Mouse (Mus musculus): ENCODE data around the gene Raf1. TPM values are rescaled to one million over a fixed set of nuclear protein-coding genes. Genes with fewer than 3 reads are reported as not detected.
A peak's percentile ranks its signal among the peaks of the same experiment; 100 is the strongest.
"Not testable (repeated sequence)": the region's sequence is repeated elsewhere in the genome, so short reads cannot be mapped to it uniquely, and the experiment has no call there.

The Raf1 gene
- total RNA-seq, 1 experiment from 2014 or later: 97.4 TPM

DNA sequence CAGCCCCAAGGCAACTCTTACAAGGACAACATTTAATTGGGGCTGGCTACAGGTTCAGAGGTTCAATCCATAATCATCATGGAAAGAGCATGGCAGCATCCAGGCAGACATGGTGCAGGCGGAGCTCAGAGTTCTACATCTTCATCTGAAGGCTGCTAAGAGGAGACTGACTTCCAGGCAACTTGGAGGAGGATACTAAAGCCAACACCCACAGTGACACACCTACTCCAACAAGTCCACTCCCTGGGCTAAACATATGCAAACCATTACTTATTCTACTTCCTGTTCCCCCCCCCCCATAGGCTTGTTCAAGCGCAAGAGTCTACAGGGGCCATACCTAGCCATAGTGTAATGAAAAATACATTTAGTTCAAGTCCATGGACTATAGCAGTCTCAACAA lies 7.8 kb upstream of the Raf1 start:
- DNase-seq: no peak

DNA sequence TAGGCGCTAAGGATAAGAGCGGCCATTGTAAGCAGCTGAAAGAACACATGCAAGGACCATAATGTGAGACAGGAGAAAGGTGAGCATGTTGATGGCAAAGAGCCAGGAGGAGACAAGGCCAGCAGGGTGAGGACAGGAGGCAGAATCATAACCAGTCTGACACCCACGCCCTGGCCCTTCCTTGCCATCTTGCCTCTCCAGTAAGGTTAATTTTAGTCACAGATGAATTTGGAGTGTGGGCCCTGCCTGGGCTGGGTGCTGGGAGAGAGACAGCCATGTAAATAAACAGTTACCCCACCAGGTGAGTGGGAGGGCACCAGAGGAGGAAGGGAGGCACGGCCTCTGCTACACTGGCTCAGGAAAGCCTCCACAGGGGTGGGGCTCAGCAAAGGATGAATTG lies 4.6 kb upstream of the Raf1 start:
- no peak for DNase-seq

DNA sequence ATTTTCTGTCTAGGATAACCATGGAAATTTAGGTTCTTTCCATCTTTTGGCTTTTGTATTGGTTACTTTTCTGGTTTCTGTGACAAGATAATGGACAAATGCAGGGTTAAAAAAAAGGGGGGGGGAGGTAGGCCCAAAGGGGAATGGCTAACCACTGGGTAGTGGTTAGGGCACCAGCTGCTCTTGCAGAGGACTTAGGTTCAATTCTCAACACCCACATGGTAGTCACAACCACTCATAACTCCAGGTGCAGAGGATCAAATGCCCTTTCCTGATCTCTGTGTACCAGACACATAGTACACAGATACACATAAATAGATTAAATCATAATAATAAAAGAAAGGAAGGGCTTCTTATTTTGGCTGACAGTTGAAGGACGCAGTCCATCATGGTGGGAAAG lies 1.6 kb upstream of the Raf1 start:
- DNase-seq: no peak

DNA sequence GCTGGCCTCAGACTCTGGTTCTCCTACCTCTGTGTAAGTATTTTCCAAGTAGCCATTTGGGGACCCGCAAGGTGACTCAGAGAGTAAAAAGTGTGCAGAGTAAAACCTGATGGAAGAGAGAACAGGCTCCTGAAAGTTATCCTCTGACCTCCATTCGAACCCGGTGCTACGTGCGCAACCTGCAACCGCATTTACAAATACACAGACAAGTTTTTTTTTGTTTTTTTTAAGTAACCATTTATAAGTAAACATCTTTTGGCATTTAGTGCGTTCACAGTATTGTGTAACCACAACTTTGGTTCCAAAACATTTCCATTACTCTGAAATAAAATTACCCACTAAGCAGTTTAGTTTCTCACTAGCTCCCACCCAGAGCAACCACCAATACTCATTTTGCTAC lies 1.0 kb upstream of the Raf1 start:
- no peak for DNase-seq

- DNase-seq: peak; percentile 92
These were observed 713 bp downstream of the Raf1 start for GRCm38 (mm10) chr6:115675508-115676336.

- peak; percentile 30 for DNase-seq
These were observed 1.3 kb downstream of the Raf1 start for GRCm38 (mm10) chr6:115675166-115675507.

DNA sequence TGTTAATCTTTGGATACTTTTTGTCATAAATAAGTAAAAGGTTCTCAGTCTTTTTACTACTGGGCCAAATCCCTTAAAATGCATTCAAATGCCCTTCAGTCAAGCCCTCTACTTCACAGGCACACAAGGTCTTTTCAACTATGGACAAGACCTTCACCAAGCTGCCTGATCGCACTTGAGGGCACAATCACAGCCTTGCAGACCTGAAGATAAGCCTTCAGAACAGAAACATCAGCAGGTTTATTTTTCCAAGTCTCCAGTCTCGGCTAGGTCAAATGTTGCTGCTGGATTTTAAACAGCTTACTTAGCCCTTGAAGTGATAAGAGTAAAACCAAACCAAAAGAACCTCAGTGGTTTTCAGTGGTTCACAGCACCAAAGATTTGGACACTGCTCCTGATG lies 2.1 kb downstream of the Raf1 start:
- no peak for DNase-seq

DNA sequence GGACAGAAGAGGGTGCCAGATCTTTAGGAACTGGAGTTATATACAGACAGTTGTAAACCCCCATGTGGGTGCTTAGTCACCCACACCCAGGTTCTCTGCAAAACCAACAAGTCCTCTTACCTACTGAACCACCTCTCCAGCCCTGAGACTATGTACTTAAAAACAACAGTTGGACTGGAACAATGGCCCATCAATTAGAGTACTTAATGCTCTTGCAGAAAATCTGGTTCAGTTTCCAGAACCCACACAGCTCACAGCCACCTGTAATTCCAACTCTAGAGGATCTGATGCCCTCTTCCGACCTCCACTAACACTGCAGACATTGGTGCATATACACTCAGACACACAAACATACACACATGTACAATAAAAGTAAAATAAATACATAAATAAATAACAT lies 3.7 kb downstream of the Raf1 start:
- no peak for DNase-seq

DNA sequence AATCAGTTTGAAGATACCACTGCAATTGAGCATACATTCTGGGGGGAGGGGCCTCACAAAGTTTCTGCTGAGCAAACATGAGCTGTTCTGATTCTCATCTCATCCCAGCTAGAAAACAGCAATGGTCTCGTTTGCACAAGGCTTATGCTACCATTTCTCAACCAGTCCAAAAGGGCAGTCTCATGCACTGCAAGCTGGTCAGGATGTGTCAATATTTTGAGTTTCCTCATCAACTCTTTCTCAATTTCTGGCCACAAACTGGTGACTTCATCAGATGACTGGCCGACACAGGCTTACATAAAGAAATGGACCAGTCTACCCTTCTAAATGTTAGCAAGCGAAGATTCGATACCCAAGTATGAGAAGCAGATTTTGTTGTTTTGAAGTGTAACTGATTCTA lies 9.8 kb downstream of the Raf1 start:
- peak; percentile 58 for DNase-seq

DNA sequence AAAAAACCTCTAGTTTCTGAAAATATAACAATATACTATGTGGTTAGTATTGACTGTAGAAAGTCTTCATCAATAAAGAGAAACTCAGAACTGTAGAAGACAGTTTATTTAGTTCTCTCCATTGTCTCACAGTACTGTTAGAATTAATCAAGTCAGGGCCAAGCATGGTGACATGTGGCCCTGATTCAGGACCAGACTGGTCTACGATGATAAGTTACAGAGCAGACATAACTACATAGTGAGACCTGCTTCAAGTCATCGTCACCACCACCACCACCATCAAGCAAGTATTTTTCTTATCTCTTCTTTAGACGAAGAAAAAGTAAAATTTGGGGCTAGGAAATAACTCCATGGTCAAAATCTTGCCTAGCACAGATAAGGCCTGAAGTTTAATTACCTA lies 12.2 kb downstream of the Raf1 start:
- peak; percentile 12 for DNase-seq

DNA sequence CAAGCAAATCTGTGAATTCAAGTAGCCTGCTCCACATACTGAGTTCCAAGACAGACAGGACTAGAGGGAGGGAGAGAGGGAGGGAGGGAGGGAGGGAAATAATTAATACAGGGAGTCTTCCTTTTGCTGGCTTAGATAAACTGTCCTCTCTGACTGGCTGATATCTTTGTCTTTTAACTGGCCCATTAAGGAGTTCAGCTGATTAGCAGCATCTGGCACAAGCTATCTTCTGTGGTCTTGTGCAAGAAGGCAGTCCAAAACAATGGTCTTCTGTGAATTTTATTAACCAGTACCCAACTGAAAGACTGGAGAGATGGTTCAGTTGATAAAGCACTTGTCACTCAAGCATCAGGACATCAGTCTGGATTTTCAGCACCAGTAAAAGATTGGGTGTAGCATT lies 17.6 kb downstream of the Raf1 start:
- no peak for DNase-seq

DNA sequence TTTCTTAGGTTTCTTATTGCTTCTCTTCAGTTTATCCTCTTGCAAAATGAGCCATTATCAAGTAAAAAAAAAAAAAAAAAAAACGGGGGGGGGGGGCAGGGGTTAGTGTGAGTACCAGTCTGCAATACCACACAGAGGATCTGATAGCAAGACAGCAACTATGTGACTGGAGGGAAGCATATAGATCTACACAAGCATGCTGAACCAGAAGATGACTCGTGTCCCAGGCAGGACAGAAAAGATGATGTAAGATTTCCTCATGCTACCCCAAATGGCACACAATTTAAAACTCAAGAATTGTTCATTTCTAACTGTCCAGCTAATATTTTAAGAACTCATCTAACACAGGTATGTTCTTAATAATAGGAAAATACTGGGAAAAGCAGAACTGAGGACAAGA lies 22.5 kb downstream of the Raf1 start:
- no peak for DNase-seq

- DNase-seq: no peak
These were observed 24.7 kb downstream of the Raf1 start for GRCm38 (mm10) chr6:115651719-115652118.

GRCm38 (mm10) chr6:115650476-115651427 lies 25.7 kb downstream of the Raf1 start:
- DNase-seq: peak; percentile 12

- DNase-seq: no peak
These were observed 26.6 kb downstream of the Raf1 start for GRCm38 (mm10) chr6:115649792-115650365.

GRCm38 (mm10) chr6:115643315-115643714 lies 33.1 kb downstream of the Raf1 start:
- DNase-seq: no peak

DNA sequence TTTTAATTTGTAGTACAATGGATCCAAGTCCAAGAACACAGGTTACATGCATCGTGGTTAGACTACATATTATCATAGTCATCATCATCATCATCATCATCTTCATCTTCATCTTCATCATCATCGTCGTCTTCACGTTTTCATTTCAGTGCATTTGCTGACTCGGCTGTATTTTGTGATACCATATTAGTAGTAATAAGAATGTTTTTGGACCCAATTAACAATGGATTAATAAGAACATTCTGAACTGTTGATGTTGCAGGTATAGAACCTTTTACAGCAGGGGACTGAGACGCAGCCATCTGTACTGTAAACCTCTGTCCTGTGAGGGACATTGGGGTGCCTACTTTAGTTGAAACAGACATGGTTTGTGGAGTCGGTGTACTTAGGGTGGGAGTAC lies 38.2 kb downstream of the Raf1 start:
- DNase-seq: not testable (repeated sequence)

GRCm38 (mm10) chr6:115634015-115634414 lies 42.4 kb downstream of the Raf1 start:
- DNase-seq: peak; percentile 53

GRCm38 (mm10) chr6:115631056-115631795 lies 45.2 kb downstream of the Raf1 start:
- DNase-seq: no peak

GRCm38 (mm10) chr6:115626121-115626520 lies 50.3 kb downstream of the Raf1 start:
- no peak for DNase-seq

DNA sequence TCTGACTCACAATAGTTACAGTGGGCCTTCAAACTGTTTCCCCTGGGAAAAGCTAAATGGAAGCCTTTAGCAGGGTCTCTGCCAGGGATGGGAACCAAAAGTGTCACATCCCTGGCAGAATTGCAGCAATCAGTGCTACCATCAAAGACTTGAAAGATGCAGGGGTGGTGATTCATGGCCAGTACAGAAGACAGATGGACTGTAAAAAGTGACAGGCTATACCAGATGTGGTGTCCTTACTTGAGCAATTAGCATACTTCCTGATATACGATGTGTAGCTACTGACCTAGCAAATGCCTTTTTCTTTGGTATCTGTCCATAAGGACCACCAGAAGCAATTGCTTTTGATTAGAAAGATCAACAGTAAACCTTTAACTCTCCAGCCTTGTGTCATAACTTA lies 55.5 kb downstream of the Raf1 start:
- DNase-seq: no peak

DNA sequence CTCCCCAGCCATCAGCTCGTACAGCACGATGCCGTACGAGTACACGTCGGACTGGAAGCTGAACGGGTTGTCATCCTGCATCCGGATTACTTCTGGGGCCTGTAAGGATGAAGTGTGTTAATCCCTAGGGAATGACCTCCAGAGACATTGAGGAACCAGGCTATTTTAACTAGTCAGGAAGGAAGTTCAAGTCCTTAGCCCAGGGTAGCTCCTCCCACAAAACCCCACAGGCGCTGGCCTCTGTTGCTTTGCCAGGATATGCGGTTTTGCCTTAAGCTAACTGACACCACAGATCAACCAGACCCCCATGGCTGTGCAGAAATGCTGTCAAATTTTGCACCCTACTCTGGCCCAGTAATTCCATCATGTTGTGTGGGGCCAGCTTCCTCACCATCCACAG lies 56.6 kb downstream of the Raf1 start:
- DNase-seq: peak; percentile 19

Data from adrenal gland, postnatal 14 days (tissue).